Mouse (Mus musculus) MEL (cell line): ENCODE data around the gene Vps13c. TPM values are rescaled to one million over a fixed set of nuclear protein-coding genes. Genes with fewer than 3 reads are reported as not detected.
A peak's percentile ranks its signal among the peaks of the same experiment; 100 is the strongest.

Source experiments
- DNase-seq: peaks from one replicate; pipeline ENCODE4 v3.0.0; 2011; ENCODE audit warnings: low read depth, low spot score
- H3K27ac ChIP-seq: 2 replicates; pipeline ENCODE4 v1.5.1; 2012; ENCODE audit warnings: low read depth, mild to moderate bottlenecking, control low read depth, low read length, moderate library complexity; ENCODE audit not compliant: control insufficient read depth
- H3K27me3 ChIP-seq, 2 experiments: fragments of 150-350 bp in 1 of 2; sonication (generic) in 1 of 2; 2 replicates each; pipeline ENCODE4 v1.6.1; 2012; ENCODE audit warnings: low read length in 2 of 2, mild to moderate bottlenecking in 2 of 2, improper control_type of control experiment in 1 of 2, moderate library complexity in 1 of 2; ENCODE audit not compliant: insufficient read depth in 2 of 2, control insufficient read depth in 1 of 2
- H3K36me3 ChIP-seq, 2 experiments: 2 replicates each; pipeline ENCODE4 v1.6.1; 2012 to 2014; ENCODE audit warnings: low read length in 2 of 2, improper control_type of control experiment in 1 of 2, inconsistent platforms in 1 of 2, mild to moderate bottlenecking in 1 of 2; ENCODE audit not compliant: insufficient read depth in 2 of 2, control insufficient read depth in 1 of 2
- H3K4me1 ChIP-seq, 2 experiments: fragments of 150-350 bp in 1 of 2; sonication (generic) in 1 of 2; 2 replicates each; pipeline ENCODE4 v1.6.1; 2012; ENCODE audit warnings: low read length in 2 of 2, improper control_type of control experiment in 1 of 2, mild to moderate bottlenecking in 1 of 2; ENCODE audit not compliant: insufficient read depth in 2 of 2, control insufficient read depth in 1 of 2
- H3K4me3 ChIP-seq, 2 experiments: fragments of 150-350 bp in 1 of 2; sonication (generic) in 1 of 2; 2 replicates each; pipeline ENCODE4 v1.5.1; 2012; ENCODE audit warnings: low read depth in 2 of 2, low read length in 2 of 2, mild to moderate bottlenecking in 2 of 2, moderate library complexity in 2 of 2, control low read depth in 1 of 2, improper control_type of control experiment in 1 of 2; ENCODE audit not compliant: control insufficient read depth in 1 of 2, insufficient read depth in 1 of 2
- H3K79me2 ChIP-seq: 2 replicates; pipeline ENCODE4 v1.6.1; 2012; ENCODE audit warnings: mild to moderate bottlenecking, low read length, moderate library complexity; ENCODE audit not compliant: control insufficient read depth, poor library complexity, insufficient read depth
- H3K9ac ChIP-seq: 2 replicates; pipeline ENCODE4 v1.6.1; 2012; ENCODE audit warnings: low read depth, mild to moderate bottlenecking, control low read depth, low read length, moderate library complexity; ENCODE audit not compliant: control insufficient read depth, poor library complexity, severe bottlenecking
- H3K9me3 ChIP-seq: fragments of 150-350 bp; sonication (generic); replicated peaks from 2 replicates; pipeline ENCODE4 v1.6.1; 2012; ENCODE audit warnings: mild to moderate bottlenecking, low read length, improper control_type of control experiment, moderate library complexity; ENCODE audit not compliant: insufficient read depth
- CTCF ChIP-seq, 3 experiments: IDR thresholded peaks in 2 of 3; conservative IDR thresholded peaks in 1 of 3; 2 replicates each; pipeline ENCODE4 v1.5.1; 2011 to 2012; ENCODE audit warnings: low read length in 3 of 3, low read depth in 2 of 3, mild to moderate bottlenecking in 2 of 3, improper control_type of control experiment in 1 of 3, inconsistent platforms in 1 of 3, mixed read lengths in 1 of 3, moderate library complexity in 1 of 3; ENCODE audit not compliant: control insufficient read depth in 1 of 3, insufficient read depth in 1 of 3, poor library complexity in 1 of 3, severe bottlenecking in 1 of 3
- E2F4 ChIP-seq: IDR thresholded peaks from 2 replicates; pipeline ENCODE4 v1.6.1; 2011; ENCODE audit warnings: low read depth, low read length, improper control_type of control experiment, borderline replicate concordance
- HCFC1 ChIP-seq: IDR thresholded peaks from 2 replicates; pipeline ENCODE4 v1.6.1; 2012; ENCODE audit warnings: low read depth, mild to moderate bottlenecking, inconsistent platforms, low read length, improper control_type of control experiment, moderate library complexity
- MAX ChIP-seq: IDR thresholded peaks from 2 replicates; pipeline ENCODE4 v1.6.1; 2011; ENCODE audit warnings: low read length, improper control_type of control experiment
- MAZ ChIP-seq: IDR thresholded peaks from 2 replicates; pipeline ENCODE4 v1.6.1; 2012; ENCODE audit warnings: low read depth, mild to moderate bottlenecking, inconsistent platforms, low read length, improper control_type of control experiment
- MYB ChIP-seq: IDR thresholded peaks from 2 replicates; pipeline ENCODE4 v1.6.1; 2011; ENCODE audit warnings: mild to moderate bottlenecking, low read depth, low read length, improper control_type of control experiment
- MYC ChIP-seq: IDR thresholded peaks from 2 replicates; pipeline ENCODE4 v1.6.1; 2011; ENCODE audit warnings: low read depth, mild to moderate bottlenecking, low read length, improper control_type of control experiment, moderate library complexity
- POLR2AphosphoS2 ChIP-seq: IDR thresholded peaks from 2 replicates; pipeline ENCODE4 v1.6.1; 2011; ENCODE audit warnings: low read length, improper control_type of control experiment
- POLR2AphosphoS5 ChIP-seq: IDR thresholded peaks from 2 replicates; pipeline ENCODE4 v1.6.1; 2012; ENCODE audit warnings: low read depth, borderline replicate concordance, mild to moderate bottlenecking, inconsistent platforms, low read length, moderate library complexity, mixed read lengths
- RAD21 ChIP-seq: IDR thresholded peaks from 2 replicates; pipeline ENCODE4 v1.6.1; 2011; ENCODE audit warnings: mild to moderate bottlenecking, low read depth, low read length, improper control_type of control experiment
- SMC3 ChIP-seq: IDR thresholded peaks from 2 replicates; pipeline ENCODE4 v1.6.1; 2011; ENCODE audit warnings: low read depth, low read length, improper control_type of control experiment
- ZC3H11A ChIP-seq: IDR thresholded peaks from 2 replicates; pipeline ENCODE4 v1.6.1; 2012; ENCODE audit warnings: low read depth, mild to moderate bottlenecking, inconsistent platforms, low read length, improper control_type of control experiment
- ZKSCAN1 ChIP-seq: IDR thresholded peaks from 2 replicates; pipeline ENCODE4 v1.6.1; 2012; ENCODE audit warnings: low read depth, mild to moderate bottlenecking, inconsistent platforms, low read length, improper control_type of control experiment, moderate library complexity
- ZMIZ1 ChIP-seq: IDR thresholded peaks from 2 replicates; pipeline ENCODE4 v1.6.1; 2012; ENCODE audit warnings: low read depth, mild to moderate bottlenecking, inconsistent platforms, low read length, improper control_type of control experiment, moderate library complexity
- ZNF384 ChIP-seq: IDR thresholded peaks from 2 replicates; pipeline ENCODE4 v1.6.1; 2012; ENCODE audit warnings: low read depth, mild to moderate bottlenecking, inconsistent platforms, low read length, improper control_type of control experiment
- polyA plus RNA-seq, 2 experiments: library from polyadenylated mRNA; stranded (reverse) in 1 of 2; unstranded in 1 of 2; fragments of >175 nt in 1 of 2; fragments of >200 nt in 1 of 2; gene quantifications; 2 replicates each; pipeline versions ENCODE4 v1.2.1 to v1.2.4; 2012; ENCODE audit warnings: low replicate concordance in 2 of 2, low read depth in 1 of 2; ENCODE audit not compliant: insufficient read length in 2 of 2, insufficient read depth in 1 of 2, missing spikeins in 1 of 2
- total RNA-seq: library from RNA; depleted of rRNA; stranded (reverse); fragments of 300-350 nt; gene quantifications from 2 replicates; pipeline ENCODE4 v1.2.3, GENCODE M21; 2012

Vps13c gene
- total and polyA plus RNA-seq, 3 experiments: 14.6 to 28.3 TPM; not detected in 1

DNA sequence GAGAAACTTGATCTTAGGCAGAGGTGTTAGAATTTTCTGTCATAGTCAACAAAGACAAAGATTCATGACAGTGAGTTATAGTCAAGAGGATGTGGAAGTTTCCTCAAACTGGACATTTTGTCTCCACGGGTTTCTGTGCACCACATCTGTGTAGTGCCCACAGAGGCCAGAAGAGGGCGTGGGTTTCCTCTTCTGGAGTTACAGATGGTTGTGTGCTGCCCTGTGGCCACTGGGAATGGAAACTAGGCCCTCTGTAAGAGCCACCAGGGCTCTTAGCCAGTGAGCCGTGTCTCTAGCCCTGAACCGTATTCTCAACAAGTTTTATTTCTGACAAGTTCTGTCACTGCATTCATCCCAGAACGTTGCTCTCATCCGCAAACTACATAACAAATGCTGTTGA is 29.7 kb upstream of the Vps13c start:
- Histone ChIP-seq H3K4me1 (no peaks in the 10 kb centered on the region), H3K27me3 (peaks cover 0 to 1% of the 10 kb centered on the region in 2 experiments; a peak in 1 of 4 replicates)
- TF ChIP-seq POLR2AphosphoS5: no peak
- TF ChIP-seq ZC3H11A: no peak
- TF ChIP-seq CTCF (IDR thresholded peaks at IDR 0.05 in 2 of 3, conservative IDR thresholded peaks at IDR 0.05 in 1 of 3; ENCODE audit: control insufficient read depth in 1 of 3, insufficient read depth in 1 of 3, low read depth in 2 of 3, low read length in 3 of 3, poor library complexity in 1 of 3, severe bottlenecking in 1 of 3): peak; percentile 16 to 23 (median 19); a peak in 2 of 6 replicates
- TF ChIP-seq ZMIZ1: no peak
- 0 out of 2 replicates have a peak, but pooled peaks have one; percentile 22 for TF ChIP-seq SMC3
- no peak for TF ChIP-seq MAZ
- TF ChIP-seq E2F4: no peak
- no peak for TF ChIP-seq MYB
- no peak for TF ChIP-seq HCFC1
- no peak for TF ChIP-seq MAX
- no peak for TF ChIP-seq ZKSCAN1
- no peak for TF ChIP-seq RAD21
- TF ChIP-seq, all 39 proteins: peak for 2
- H3K36me3 ChIP-seq: no peaks in the 10 kb centered on the region
- H3K9me3 ChIP-seq: no peaks in the 10 kb centered on the region
- DNase-seq: no peak
- no peak overlapping the region for H3K27ac ChIP-seq
- no peak overlapping the region for H3K4me3 ChIP-seq
- H3K79me2 ChIP-seq: no peaks in the 10 kb centered on the region
- H3K9ac ChIP-seq: no peak overlapping the region

GRCm38 (mm10) chr9:67811116-67811515 is 29.1 kb upstream of the Vps13c start:
- H3K36me3 ChIP-seq: no peaks in the 10 kb centered on the region
- no peak overlapping the region for H3K9ac ChIP-seq
- H3K4me1 ChIP-seq: no peaks in the 10 kb centered on the region
- TF ChIP-seq MYC: no peak
- no peak overlapping the region for H3K4me3 ChIP-seq
- no peak overlapping the region for H3K27ac ChIP-seq
- peaks cover 0 to 1% of the 10 kb centered on the region in 2 experiments; a peak in 1 of 4 replicates for H3K27me3 ChIP-seq
- H3K79me2 ChIP-seq: no peaks in the 10 kb centered on the region
- H3K9me3 ChIP-seq: no peaks in the 10 kb centered on the region
- DNase-seq: no peak

DNA sequence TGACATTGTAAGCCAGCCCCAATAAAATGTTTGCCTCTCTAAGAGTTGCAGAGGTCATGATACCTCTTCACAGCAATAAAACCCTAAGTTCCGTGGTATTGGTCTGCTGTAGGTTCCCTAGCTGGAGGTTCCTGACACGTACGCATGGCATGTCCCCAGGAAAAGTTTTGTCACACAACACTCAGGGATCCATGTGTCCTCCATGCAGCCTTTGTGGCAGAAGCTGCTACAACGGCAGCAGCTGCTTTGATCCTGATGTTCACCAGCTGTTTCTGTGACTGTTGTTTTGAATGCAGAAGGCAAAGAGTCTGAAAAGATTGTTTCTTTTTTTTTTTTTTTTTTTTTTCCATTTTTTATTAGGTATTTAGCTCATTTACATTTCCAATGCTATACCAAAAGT is 27.0 kb upstream of the Vps13c start:
- H3K36me3 ChIP-seq: no peaks in the 10 kb centered on the region
- no peak for DNase-seq
- H3K4me3 ChIP-seq: no peak overlapping the region
- TF ChIP-seq POLR2AphosphoS2: no peak
- no peak for TF ChIP-seq ZNF384
- H3K27me3 ChIP-seq: peaks cover 0 to 1% of the 10 kb centered on the region in 2 experiments; a peak in 1 of 4 replicates
- H3K4me1 ChIP-seq: no peaks in the 10 kb centered on the region
- H3K9me3 ChIP-seq: no peaks in the 10 kb centered on the region
- no peaks in the 10 kb centered on the region for H3K79me2 ChIP-seq
- H3K27ac ChIP-seq: no peak overlapping the region
- no peak overlapping the region for H3K9ac ChIP-seq
